Mouse (Mus musculus): ENCODE measurements around the gene Plekhh2. TPM values are rescaled to one million over a fixed set of nuclear protein-coding genes. Genes with fewer than 3 reads are reported as not detected.

Plekhh2 gene
- polyA plus RNA-seq, 1 experiment from 2014 or later: 1.5 TPM

DNA sequence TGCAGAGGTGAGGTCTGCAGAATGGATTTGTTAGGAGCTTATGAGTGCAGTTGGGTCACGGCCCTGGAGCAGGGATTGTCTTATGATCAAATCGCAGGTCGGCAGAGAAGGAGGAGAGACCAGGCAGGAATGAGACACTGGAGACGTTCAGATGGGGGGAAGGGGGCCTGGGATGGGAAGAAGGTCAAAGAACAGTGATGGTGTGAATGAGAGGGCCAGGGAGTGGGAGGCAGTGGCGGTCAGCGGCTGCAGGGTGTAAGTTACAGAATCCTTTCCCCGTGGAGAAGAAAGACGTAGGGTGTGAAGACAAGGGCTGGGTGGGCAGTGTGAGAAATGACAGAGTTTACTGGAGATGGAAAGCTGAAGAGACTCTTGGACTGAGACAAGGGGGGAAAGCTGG lies 69.1 kb downstream of the Plekhh2 start:
- Histone ChIP-seq H3K27me3 (no peaks in the 10 kb centered on the region), H3K4me2 (no peak overlapping the region), H3K4me3 (no peak overlapping the region), H3K27ac (replicated peaks) (no peak overlapping the region), H3K4me1 (replicated peaks) (no peaks in the 10 kb centered on the region), H3K9ac (no peak overlapping the region), H3K9me3 (no peaks in the 10 kb centered on the region), H3K36me3 (no peaks in the 10 kb centered on the region)
- 53% methylated on average over 8 of the region's 8 CpGs for WGBS
- ATAC-seq (ENCODE audit: low read depth): no peak

DNA sequence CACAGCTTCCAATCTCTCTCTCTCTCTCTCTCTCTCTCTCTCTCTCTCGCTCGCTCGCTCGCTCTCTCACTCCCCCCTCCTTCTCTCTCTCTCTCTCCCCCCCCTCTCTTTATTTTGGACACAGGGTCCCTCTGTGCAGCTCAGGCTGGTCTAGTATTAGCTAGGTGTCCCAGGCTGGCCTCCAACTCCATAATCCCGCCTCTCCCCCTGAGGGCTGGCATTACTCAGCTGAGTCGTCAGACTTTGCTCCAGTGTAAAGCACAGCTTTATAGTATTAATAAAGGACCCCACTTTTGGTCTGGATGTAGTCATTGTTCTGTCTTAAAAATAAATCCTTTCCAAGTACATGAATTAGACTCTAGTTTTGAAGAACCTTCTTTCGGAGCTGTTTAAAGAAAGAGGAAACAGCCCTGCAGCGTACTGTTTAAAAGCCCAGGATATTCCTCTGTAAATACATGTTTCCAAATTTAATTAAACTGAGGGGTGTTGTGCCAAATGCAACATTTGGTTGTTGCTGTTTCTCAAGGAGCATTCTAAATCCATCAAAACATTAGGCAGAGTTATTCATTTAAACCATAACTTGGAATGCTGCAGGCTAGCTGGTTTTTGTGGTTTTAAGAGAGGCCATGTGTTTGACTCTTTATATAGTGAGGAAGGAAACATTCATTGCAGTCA lies 70.2 kb downstream of the Plekhh2 start:
- WGBS: 68% methylated on average over 8 of the region's 8 CpGs
- Histone ChIP-seq H3K9ac (no peak overlapping the region), H3K27ac (replicated peaks) (no peak overlapping the region), H3K4me1 (replicated peaks) (no peaks in the 10 kb centered on the region), H3K9me3 (no peaks in the 10 kb centered on the region), H3K4me3 (no peak overlapping the region), H3K27me3 (no peaks in the 10 kb centered on the region), H3K36me3 (no peaks in the 10 kb centered on the region), H3K4me2 (no peak overlapping the region)
- no peak for ATAC-seq (ENCODE audit: low read depth)

DNA sequence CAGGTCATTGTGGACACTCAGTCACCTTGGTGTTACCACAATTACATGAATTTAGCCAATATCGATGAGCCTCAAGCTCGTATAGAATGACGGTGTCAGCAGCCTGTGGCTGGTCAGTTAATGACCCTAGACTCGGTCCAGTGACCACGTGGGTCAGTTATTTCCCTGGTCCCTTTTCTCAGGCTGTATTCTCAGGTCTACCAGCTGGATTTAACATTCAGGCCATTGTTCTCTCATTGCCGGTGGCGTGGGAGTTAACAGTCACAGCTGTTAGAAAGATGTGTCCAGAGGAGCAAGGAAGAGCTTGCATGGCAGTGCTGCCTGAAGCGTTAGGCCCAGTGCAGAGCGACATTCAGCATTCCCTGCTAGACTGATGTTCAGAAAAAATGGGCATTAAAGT lies 72.4 kb downstream of the Plekhh2 start:
- Histone ChIP-seq H3K27ac (replicated peaks) (no peak overlapping the region), H3K9me3 (no peaks in the 10 kb centered on the region), H3K4me2 (no peak overlapping the region), H3K27me3 (no peaks in the 10 kb centered on the region), H3K4me3 (no peak overlapping the region), H3K4me1 (replicated peaks) (no peaks in the 10 kb centered on the region), H3K36me3 (no peaks in the 10 kb centered on the region), H3K9ac (no peak overlapping the region)
- 47% methylated on average over 9 of the region's 9 CpGs for WGBS
- ATAC-seq (ENCODE audit: low read depth): no peak

DNA sequence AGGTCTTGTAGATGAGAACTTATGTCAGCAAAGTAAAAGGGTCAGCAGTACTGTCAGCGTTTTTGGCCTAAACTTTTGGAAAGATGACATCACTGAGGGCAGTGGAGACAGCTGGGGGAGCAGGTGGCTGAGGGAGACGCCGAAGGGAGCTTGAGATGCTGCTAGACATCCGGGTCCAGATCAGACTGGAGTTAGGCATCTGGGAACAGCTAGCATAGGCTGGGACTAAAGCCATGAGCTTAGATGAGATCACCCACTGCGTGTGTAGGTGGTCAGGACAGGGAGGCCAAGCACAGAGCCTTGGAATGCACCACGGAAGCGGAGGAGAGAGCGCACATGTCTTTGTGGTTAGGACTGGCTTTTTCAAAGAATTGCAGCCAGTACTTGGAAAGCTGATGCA lies 73.4 kb downstream of the Plekhh2 start:
- Histone ChIP-seq H3K27me3 (no peaks in the 10 kb centered on the region), H3K27ac (replicated peaks) (no peak overlapping the region), H3K9ac (no peak overlapping the region), H3K4me2 (no peak overlapping the region), H3K9me3 (no peaks in the 10 kb centered on the region), H3K36me3 (no peaks in the 10 kb centered on the region), H3K4me3 (no peak overlapping the region), H3K4me1 (replicated peaks) (no peaks in the 10 kb centered on the region)
- no peak for ATAC-seq (ENCODE audit: low read depth)
- 77% methylated on average over 8 of the region's 8 CpGs for WGBS

DNA sequence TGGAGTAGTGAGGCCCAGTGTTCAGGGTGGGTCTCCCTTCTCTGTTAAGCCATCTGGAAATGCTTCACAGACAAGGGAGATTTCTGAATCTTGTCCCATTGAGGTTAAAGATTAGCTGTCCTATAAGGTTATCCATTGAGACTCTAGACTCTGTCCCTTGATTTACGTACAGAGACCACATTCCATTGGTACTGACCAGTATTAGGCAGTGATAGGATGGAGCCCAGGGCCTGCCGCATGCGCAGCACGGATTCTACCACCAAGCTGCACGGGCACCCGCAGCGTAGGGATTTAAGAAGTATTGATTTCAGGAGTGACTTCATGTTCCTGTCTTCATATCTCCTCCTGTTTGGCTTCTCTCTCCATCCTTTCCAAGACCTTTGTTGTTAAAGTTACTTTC lies 78.4 kb downstream of the Plekhh2 start:
- no peak overlapping the region for H3K9ac ChIP-seq
- H3K4me2 ChIP-seq: no peak overlapping the region
- H3K4me3 ChIP-seq: no peak overlapping the region
- no peak for ATAC-seq (ENCODE audit: low read depth)
- 0 out of 2 replicates have a peak, but pooled peaks cover 4% of the 10 kb centered on the region for H3K36me3 ChIP-seq
- WGBS: 96% methylated on average over 7 of the region's 7 CpGs
- no peaks in the 10 kb centered on the region for H3K4me1 ChIP-seq (replicated peaks)
- H3K27me3 ChIP-seq: no peaks in the 10 kb centered on the region
- H3K27ac ChIP-seq (replicated peaks): no peak overlapping the region
- no peaks in the 10 kb centered on the region for H3K9me3 ChIP-seq

DNA sequence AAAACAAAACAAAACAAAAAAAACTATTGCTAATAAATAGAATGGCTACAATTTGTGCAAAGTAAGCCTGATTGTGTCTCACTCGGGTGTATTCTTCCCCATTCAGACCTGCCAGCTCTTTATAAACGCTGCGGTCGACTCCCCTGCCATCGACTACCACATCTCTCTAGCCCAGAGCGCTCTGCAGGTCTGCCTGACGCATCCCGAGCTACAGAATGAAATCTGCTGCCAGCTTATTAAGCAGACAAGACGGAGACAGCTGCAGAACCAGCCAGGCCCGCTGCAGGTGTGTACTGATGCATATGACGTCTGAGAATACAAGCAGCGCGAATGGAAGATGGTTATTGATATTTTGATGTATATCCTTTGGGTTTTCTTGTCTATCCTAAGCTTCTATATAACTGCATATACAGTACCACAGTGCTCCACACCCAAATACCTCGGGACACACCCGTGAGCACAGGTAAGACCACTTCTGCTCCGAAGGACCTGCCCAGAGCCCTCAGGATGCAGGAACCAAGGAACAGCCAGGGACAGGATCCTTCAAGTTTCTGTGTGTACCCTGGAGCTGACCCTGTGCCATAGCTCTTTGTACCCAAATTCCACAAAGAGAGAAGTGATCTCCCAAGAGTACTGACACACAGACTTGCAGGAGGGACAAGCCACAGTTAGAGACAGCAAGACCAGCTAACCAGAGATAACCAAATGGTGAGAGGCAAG lies 79.9 kb downstream of the Plekhh2 start:
- Histone ChIP-seq H3K4me2 (no peak overlapping the region), H3K27ac (replicated peaks) (no peak overlapping the region), H3K9ac (no peak overlapping the region), H3K36me3 (0 out of 2 replicates have a peak, but pooled peaks cover 4% of the 10 kb centered on the region), H3K4me1 (replicated peaks) (peaks cover 8% of the 10 kb centered on the region; the same call in 1 of the 2 replicates), H3K27me3 (no peaks in the 10 kb centered on the region), H3K4me3 (no peak overlapping the region), H3K9me3 (no peaks in the 10 kb centered on the region)
- WGBS: 86% methylated on average over 16 of the region's 16 CpGs
- ATAC-seq (ENCODE audit: low read depth): no peak

DNA sequence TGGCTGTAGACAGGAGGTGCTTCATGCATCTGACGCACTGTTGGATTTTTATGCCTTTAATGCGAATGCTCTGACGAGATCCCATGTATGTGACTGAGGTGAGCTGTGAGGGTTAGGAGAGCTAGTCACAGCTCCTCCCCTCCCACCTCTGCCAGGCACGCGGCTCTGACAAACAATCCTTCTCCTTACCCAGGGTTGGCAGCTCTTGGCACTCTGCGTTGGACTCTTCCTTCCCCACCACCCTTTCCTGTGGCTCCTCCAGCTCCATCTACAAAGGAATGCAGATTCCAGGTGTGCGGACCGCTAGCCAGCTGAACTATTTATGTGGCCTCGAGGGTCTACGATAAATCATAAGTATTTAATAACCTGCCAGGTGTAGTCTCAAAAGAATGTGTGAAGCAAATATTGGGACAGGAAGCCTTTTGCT lies 84.3 kb downstream of the Plekhh2 start:
- no peak overlapping the region for H3K27ac ChIP-seq (replicated peaks)
- H3K27me3 ChIP-seq: no peaks in the 10 kb centered on the region
- H3K36me3 ChIP-seq: 0 out of 2 replicates have a peak, but pooled peaks cover 4% of the 10 kb centered on the region
- H3K9ac ChIP-seq: no peak overlapping the region
- H3K4me1 ChIP-seq (replicated peaks): peaks cover 8% of the 10 kb centered on the region; the same call in 1 of the 2 replicates
- peak overlapping the region; percentile 29; the same call in 1 of the 2 replicates for H3K4me2 ChIP-seq
- no peak overlapping the region for H3K4me3 ChIP-seq
- 54% methylated on average over 10 of the region's 10 CpGs for WGBS
- no peak for ATAC-seq (ENCODE audit: low read depth)
- no peaks in the 10 kb centered on the region for H3K9me3 ChIP-seq

DNA sequence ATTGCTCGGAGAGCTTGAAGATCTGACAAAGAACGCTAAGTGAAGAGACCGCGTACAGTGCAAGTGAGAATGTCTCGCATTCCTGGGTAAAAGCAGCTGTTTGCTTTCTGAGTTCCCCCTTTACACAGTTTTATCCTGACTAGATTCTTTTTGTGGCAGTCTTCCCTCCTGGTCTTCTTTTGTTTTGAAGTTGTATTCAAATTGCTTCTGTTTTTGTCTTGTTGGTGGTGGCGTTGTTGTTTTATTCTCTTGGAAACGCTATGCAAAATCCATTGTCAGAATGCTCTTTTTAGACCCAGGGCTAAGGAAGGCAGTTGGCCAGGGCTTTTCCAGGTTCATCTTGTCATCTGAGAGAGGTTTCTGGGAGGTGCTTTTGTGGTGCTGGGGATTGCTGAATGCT lies 84.8 kb downstream of the Plekhh2 start:
- H3K9me3 ChIP-seq: no peaks in the 10 kb centered on the region
- H3K4me3 ChIP-seq: no peak overlapping the region
- ATAC-seq (ENCODE audit: low read depth): no peak
- WGBS: 49% methylated on average over 7 of the region's 7 CpGs
- H3K4me1 ChIP-seq (replicated peaks): peaks cover 8% of the 10 kb centered on the region; the same call in 1 of the 2 replicates
- H3K9ac ChIP-seq: no peak overlapping the region
- 0 out of 2 replicates have a peak, but pooled peaks cover 4% of the 10 kb centered on the region for H3K36me3 ChIP-seq
- H3K27me3 ChIP-seq: no peaks in the 10 kb centered on the region
- peak overlapping the region; percentile 29; the same call in 1 of the 2 replicates for H3K4me2 ChIP-seq
- no peak overlapping the region for H3K27ac ChIP-seq (replicated peaks)

DNA sequence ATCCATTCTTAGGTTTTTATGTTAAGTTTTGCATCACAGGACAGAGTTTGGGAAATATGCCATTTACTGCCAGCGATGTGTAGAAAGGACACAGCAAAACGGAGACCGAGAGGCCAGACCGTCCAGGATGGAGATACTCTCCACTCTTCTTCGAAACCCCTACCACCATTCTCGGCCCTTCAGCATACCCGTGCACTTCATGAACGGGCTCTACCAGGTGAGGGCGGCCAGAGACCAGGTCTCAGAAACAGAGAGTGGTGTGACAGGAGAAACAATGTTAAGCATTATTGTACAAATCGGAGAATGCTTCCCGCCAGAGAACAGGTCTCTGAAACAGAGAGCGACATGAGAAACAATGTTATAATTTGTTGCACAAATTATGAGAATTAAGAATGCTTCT lies 86.2 kb downstream of the Plekhh2 start:
- ATAC-seq (ENCODE audit: low read depth): no peak
- Histone ChIP-seq H3K4me3 (no peak overlapping the region), H3K27me3 (no peaks in the 10 kb centered on the region), H3K36me3 (no peaks in the 10 kb centered on the region), H3K9me3 (no peaks in the 10 kb centered on the region), H3K4me1 (replicated peaks) (peaks cover 8% of the 10 kb centered on the region; the same call in 1 of the 2 replicates), H3K27ac (replicated peaks) (no peak overlapping the region), H3K9ac (no peak overlapping the region), H3K4me2 (no peak overlapping the region)
- WGBS: 93% methylated on average over 12 of the region's 12 CpGs

DNA sequence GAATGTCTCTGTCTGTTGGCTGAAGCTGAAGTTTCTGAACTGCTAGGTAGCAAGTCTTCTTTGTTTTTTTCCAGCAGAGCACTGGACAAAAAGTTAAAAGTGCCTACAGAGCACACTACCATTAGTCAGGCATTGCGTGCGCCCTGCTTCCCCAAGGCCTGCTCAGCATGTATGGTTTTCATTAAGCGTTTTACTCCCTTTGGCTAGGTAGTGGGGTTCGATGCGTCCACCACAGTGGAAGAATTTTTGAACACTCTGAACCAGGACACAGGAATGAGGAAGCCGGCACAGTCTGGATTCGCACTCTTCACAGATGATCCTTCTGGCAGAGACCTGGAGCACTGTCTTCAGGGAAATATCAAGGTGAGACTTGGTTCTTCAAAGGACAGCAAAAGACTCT lies 87.2 kb downstream of the Plekhh2 start:
- ATAC-seq (ENCODE audit: low read depth): no peak
- Histone ChIP-seq H3K4me2 (no peak overlapping the region), H3K4me1 (replicated peaks) (peaks cover 8% of the 10 kb centered on the region; the same call in 1 of the 2 replicates), H3K4me3 (no peak overlapping the region), H3K9me3 (no peaks in the 10 kb centered on the region), H3K27me3 (no peaks in the 10 kb centered on the region), H3K27ac (replicated peaks) (no peak overlapping the region), H3K9ac (no peak overlapping the region), H3K36me3 (no peaks in the 10 kb centered on the region)
- WGBS: 89% methylated on average over 7 of the region's 7 CpGs

DNA sequence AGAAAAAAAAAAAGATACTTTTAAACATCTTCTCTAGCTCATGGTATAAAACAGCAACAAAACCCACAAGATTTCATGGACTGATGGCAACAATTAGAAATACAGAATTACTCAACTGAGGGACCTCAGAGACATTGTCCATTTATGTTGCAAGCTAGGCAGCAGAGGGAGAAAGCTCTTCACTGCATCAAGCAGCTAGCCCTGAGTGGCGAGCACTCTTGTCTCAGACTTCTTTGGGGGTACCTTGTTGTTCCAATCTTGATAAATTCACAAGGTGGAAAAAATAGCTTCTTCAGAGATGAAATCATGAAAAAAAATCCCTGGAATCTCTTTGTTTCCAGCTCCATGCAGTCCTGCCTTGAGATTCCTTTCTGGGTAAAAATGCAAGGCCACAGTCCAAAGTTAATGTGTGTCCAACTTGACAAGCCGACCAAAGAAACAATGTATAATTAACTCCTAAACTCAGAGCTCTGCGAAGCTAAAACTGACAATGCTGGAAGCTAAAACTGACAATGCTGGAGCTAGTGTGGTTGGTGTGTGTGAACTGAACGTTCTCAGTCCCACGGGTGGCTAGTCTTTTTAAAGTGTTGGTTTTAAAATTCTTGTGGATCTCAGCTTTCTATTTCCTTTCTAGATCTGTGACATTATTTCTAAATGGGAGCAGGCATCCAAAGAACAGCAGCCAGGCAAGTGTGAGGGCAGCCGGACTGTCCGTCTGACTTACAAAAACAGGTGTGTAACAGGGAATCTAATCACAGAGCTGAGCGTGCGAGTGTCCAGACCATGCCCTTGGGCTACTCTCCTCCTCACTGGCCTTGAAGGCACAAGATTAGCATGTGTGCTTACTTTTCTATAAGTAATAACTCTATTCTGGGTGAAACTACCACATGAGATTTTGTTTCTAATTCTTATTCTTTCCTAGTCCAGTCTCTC lies 88.6 kb downstream of the Plekhh2 start:
- no peak overlapping the region for H3K27ac ChIP-seq (replicated peaks)
- no peaks in the 10 kb centered on the region for H3K27me3 ChIP-seq
- H3K9ac ChIP-seq: no peak overlapping the region
- 80% methylated on average over 9 of the region's 9 CpGs for WGBS
- ATAC-seq (ENCODE audit: low read depth): no peak
- H3K4me1 ChIP-seq (replicated peaks): peaks cover 8% of the 10 kb centered on the region; the same call in 1 of the 2 replicates
- no peak overlapping the region for H3K4me2 ChIP-seq
- H3K36me3 ChIP-seq: no peaks in the 10 kb centered on the region
- no peak overlapping the region for H3K4me3 ChIP-seq
- no peaks in the 10 kb centered on the region for H3K9me3 ChIP-seq

DNA sequence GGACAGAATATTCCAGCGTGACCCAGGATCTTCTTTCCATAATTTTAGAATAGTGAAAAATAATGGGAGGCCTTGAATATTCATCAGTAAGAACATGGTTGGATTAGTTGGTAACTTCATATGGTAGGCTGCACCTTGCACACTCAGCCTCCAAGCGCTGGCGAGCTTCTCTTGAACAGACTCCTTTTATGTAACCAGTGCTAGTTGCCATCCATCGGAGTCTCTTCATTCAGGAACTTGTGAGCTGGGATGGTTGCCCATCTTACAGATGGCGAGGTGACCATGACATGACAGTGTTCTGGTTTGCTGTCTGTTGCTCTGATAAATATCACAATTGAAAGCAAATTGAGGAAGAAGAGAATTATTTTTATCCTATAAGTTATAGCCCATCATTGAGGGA lies 90.1 kb downstream of the Plekhh2 start:
- no peaks in the 10 kb centered on the region for H3K9me3 ChIP-seq
- no peak overlapping the region for H3K27ac ChIP-seq (replicated peaks)
- no peaks in the 10 kb centered on the region for H3K27me3 ChIP-seq
- no peak overlapping the region for H3K9ac ChIP-seq
- WGBS: 93% methylated on average over 5 of the region's 5 CpGs
- H3K36me3 ChIP-seq: no peaks in the 10 kb centered on the region
- H3K4me3 ChIP-seq: no peak overlapping the region
- no peak overlapping the region for H3K4me2 ChIP-seq
- ATAC-seq (ENCODE audit: low read depth): no peak
- no peaks in the 10 kb centered on the region for H3K4me1 ChIP-seq (replicated peaks)
